Mouse (Mus musculus) kidney, embryonic 14.5 days (tissue): Measurements from ENCODE around the gene Cox20. TPM values are rescaled to one million over a fixed set of nuclear protein-coding genes. Genes with fewer than 3 reads are reported as not detected.
A peak's percentile ranks its signal among the peaks of the same experiment; 100 is the strongest.

Experiments used
- ATAC-seq: fragments of 200-750 bp; cut with Nextera tagmentation; 2 replicates; pipeline ENCODE4 v1.8.0; 2017; ENCODE audit warnings: moderate number of reproducible peaks, mild to moderate bottlenecking, moderate TSS enrichment, moderate library complexity; ENCODE audit not compliant: low FRiP score, low TSS enrichment
- H3K27ac ChIP-seq: fragments of 300-500 bp; sonication (generic); 2 replicates; pipeline ENCODE4 v1.5.1; 2014; ENCODE audit warnings: low read depth, mild to moderate bottlenecking, low read length, moderate library complexity, mixed read lengths
- H3K27me3 ChIP-seq: fragments of 300-500 bp; sonication (generic); 2 replicates; pipeline ENCODE4 v1.6.1; 2014; ENCODE audit warnings: mild to moderate bottlenecking, low read length; ENCODE audit not compliant: control insufficient read depth, insufficient read depth
- H3K36me3 ChIP-seq: fragments of 300-500 bp; sonication (generic); 2 replicates; pipeline ENCODE4 v1.6.1; 2014; ENCODE audit warnings: low read length, mixed read lengths; ENCODE audit not compliant: control insufficient read depth, insufficient read depth
- H3K4me1 ChIP-seq: fragments of 300-500 bp; sonication (generic); 2 replicates; pipeline ENCODE4 v1.6.1; 2014; ENCODE audit warnings: low read length, mixed read lengths; ENCODE audit not compliant: control insufficient read depth, insufficient read depth
- H3K4me2 ChIP-seq: fragments of 300-500 bp; sonication (generic); replicated peaks from 2 replicates; pipeline ENCODE4 v1.6.1; 2014; ENCODE audit warnings: low read depth, mild to moderate bottlenecking, low read length
- H3K4me3 ChIP-seq: fragments of 300-500 bp; sonication (generic); 2 replicates; pipeline ENCODE4 v1.5.1; 2014; ENCODE audit warnings: mild to moderate bottlenecking, low read length
- H3K9ac ChIP-seq: fragments of 300-500 bp; sonication (generic); 2 replicates; pipeline ENCODE4 v1.6.1; 2014; ENCODE audit warnings: low read depth, mild to moderate bottlenecking, low read length, moderate library complexity
- H3K9me3 ChIP-seq: fragments of 300-500 bp; sonication (generic); 2 replicates; pipeline ENCODE4 v1.6.1; 2016; ENCODE audit warnings: low read length; ENCODE audit not compliant: control insufficient read depth
- WGBS: fragments of 180-500 bp; shearing (Covaris S2); extraction: QIAGEN DNeasy Blood & Tissue Kit; methylation state at CpG from one replicate; pipeline ENCODE4 v1.1.7; 2014; 5-methylcytosine and 5-hydroxymethylcytosine counted together
- microRNA-seq: library from miRNA; unstranded; fragments of <30 nt; microRNA quantifications from one replicate; pipeline ENCODE4, GENCODE M21; 2016
- polyA plus RNA-seq: library from polyadenylated mRNA; unstranded; fragments of >200 nt; fragmentation: Nextera tagmentation; extraction: Ambion mirVana; gene quantifications from 2 replicates; pipeline ENCODE4 v1.2.1, GENCODE M21; 2014

The Cox20 gene
- polyA plus RNA-seq, 1 experiment from 2014 or later: 121 TPM

GRCm38 (mm10) chr1:178360702-178361101, 41.8 kb downstream of the Cox20 start:
- no peaks in the 10 kb centered on the region for H3K9me3 ChIP-seq
- no peaks in the 10 kb centered on the region for H3K4me1 ChIP-seq
- no peaks in the 10 kb centered on the region for H3K27me3 ChIP-seq
- no peak for ATAC-seq
- no peak overlapping the region for H3K4me3 ChIP-seq
- no peaks in the 10 kb centered on the region for H3K36me3 ChIP-seq
- H3K27ac ChIP-seq: no peak overlapping the region
- 84% methylated on average over 2 of the region's 2 CpGs for WGBS
- no peak overlapping the region for H3K9ac ChIP-seq
- no peak overlapping the region for H3K4me2 ChIP-seq

DNA sequence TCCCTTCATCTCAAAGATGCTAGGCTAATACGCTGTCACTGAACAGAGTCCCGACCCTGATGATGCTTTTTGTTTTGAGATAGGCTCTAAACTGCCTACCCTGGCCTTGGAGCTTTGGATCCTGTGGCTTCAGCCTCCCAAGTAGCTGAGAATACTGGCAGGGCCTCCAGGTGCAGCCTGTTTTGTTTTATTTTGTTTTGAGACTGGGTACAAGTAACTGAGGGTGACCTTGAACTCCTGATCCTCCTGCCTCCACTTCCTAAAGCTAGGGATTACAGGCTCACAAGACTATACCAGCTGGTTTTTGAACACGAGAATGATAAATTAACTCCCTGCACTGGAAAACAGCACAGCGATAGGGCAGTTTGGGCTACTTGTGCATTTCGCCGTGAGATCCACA, 46.2 kb downstream of the Cox20 start:
- Histone ChIP-seq H3K27me3 (no peaks in the 10 kb centered on the region), H3K27ac (no peak overlapping the region), H3K36me3 (no peaks in the 10 kb centered on the region), H3K4me1 (peaks cover 10% of the 10 kb centered on the region; the same call in 1 of the 2 replicates), H3K4me3 (no peak overlapping the region), H3K9me3 (no peaks in the 10 kb centered on the region), H3K9ac (no peak overlapping the region), H3K4me2 (no peak overlapping the region)
- whole genome bisulfite sequencing: 74% methylated on average over 6 of the region's 6 CpGs
- ATAC-seq: no peak

DNA sequence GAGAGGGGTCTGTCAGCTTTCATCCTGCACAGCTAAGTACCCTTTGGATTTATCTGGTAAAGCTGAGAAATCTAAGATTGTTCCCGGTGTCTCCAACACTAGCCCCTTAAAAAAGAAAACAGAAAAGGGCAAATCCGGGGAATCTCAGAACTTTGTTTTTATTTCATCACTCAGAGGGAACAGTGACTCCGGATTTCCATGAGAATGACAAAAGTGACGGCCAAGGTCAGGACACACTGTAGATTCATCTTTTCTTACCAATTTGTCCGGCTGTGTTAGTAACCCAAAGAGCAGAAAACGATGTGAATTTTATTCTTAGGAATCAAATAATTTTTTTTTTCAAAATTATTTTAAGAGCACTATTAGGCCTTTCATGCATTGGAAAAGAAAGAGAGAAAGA, 49.2 kb downstream of the Cox20 start:
- H3K27ac ChIP-seq: no peak overlapping the region
- 42% methylated on average over 6 of the region's 6 CpGs for WGBS
- H3K4me2 ChIP-seq: peak overlapping the region; percentile 59
- H3K4me3 ChIP-seq: no peak overlapping the region
- H3K9ac ChIP-seq: no peak overlapping the region; the same call in 1 of the 2 replicates
- H3K27me3 ChIP-seq: no peaks in the 10 kb centered on the region
- H3K36me3 ChIP-seq: no peaks in the 10 kb centered on the region
- ATAC-seq: no peak
- no peaks in the 10 kb centered on the region for H3K9me3 ChIP-seq
- H3K4me1 ChIP-seq: peaks cover 10% of the 10 kb centered on the region; the same call in 1 of the 2 replicates

DNA sequence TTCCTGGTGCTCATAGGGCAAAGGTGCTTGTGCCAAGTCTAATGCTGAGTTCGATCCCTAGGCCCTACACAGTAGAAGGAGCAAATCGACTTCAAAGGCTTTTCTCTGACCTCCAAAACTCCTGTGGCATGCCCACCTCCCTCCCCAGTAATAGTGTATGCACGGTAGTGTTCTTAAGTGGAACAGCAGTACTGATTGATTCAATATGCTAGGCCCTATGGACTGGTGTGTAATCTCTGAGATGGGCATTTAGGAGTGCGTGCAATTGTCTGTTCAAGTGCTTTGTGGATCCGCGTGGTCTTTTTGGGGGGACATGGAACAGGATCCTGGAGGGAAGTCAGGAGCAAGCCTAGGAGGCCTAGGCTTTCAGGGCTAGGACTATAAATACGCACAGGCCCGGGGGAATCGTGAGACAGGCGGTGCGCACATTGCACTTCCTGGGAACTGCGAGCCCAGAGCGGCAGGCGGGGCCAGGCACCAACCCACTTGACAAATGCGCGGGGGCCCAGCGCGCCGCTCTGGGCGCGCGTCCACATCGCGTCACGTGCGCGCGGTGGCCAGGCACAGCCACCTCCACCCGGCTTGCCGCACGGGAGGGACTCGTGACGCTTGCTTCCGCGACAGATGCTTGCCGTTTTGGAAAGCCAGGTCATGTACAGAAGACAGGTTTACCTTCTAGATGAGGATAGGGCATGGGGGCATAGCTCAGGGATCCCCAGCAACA, 49.8 kb downstream of the Cox20 start:
- Histone ChIP-seq H3K4me3 (peak overlapping the region; percentile 35), H3K9me3 (no peaks in the 10 kb centered on the region), H3K27me3 (no peaks in the 10 kb centered on the region), H3K4me1 (peaks cover 10% of the 10 kb centered on the region; the same call in 1 of the 2 replicates), H3K4me2 (peak overlapping the region; percentile 59), H3K27ac (peak overlapping the region; percentile 45; the same call in 1 of the 2 replicates), H3K9ac (peak overlapping the region; percentile 63), H3K36me3 (no peaks in the 10 kb centered on the region)
- peak; percentile 95 for ATAC-seq
- 3% methylated on average over 36 of the region's 36 CpGs for WGBS

- peak overlapping the region; percentile 59 for H3K4me2 ChIP-seq
- WGBS: 1% methylated on average over 11 of the region's 11 CpGs
- H3K36me3 ChIP-seq: no peaks in the 10 kb centered on the region
- no peaks in the 10 kb centered on the region for H3K27me3 ChIP-seq
- peak overlapping the region; percentile 63 for H3K9ac ChIP-seq
- ATAC-seq: peak; percentile 89
- H3K9me3 ChIP-seq: no peaks in the 10 kb centered on the region
- H3K27ac ChIP-seq: peak overlapping the region; percentile 45; the same call in 1 of the 2 replicates
- peaks cover 10% of the 10 kb centered on the region; the same call in 1 of the 2 replicates for H3K4me1 ChIP-seq
- H3K4me3 ChIP-seq: peak overlapping the region; percentile 35
Measured at GRCm38 (mm10) chr1:178369272-178369651, 50.3 kb downstream of the Cox20 start.

Small RNAs within 50 kb of the gene (microRNA-seq; reads per million reads assigned to microRNA genes)
- gene Gm27458: not detected

Other genes starting within 250 kb of the Cox20 start
- gene Desi2, start 131.7 kb upstream of the Cox20 start, polyA plus RNA-seq: 27.7 and 35.1 TPM in 2 replicates
- gene Hnrnpu, start 18.7 kb downstream of the Cox20 start, polyA plus RNA-seq: 432 and 617 TPM in 2 replicates
- gene Efcab2, start 87.0 kb downstream of the Cox20 start, polyA plus RNA-seq: 6.0 and 8.0 TPM in 2 replicates
- gene Kif26b, start 210.0 kb downstream of the Cox20 start, polyA plus RNA-seq: 14.8 and 22.9 TPM in 2 replicates